Mouse (Mus musculus) gastrocnemius, postnatal 10 days (tissue): ENCODE measurements at regions not wholly inside any gene's neighbourhood (a gene's known extent, or its start where the extent isn't known, plus 50 kb on each side); places are given as distances from the start of the nearest gene placed in this dataset.
A peak's percentile ranks its signal among the peaks of the same experiment; 100 is the strongest.

Experiments used
- DNase-seq: peaks from one replicate; pipeline ENCODE4 v3.0.0; 2021; ENCODE audit warnings: mixed read lengths

GRCm38 (mm10) chr1:92731353-92732282, 83.0 kb upstream of the Otos start:
- DNase-seq = no peak

GRCm38 (mm10) chr1:92730576-92730975, 81.9 kb upstream of the Otos start:
- DNase-seq = no peak

DNA sequence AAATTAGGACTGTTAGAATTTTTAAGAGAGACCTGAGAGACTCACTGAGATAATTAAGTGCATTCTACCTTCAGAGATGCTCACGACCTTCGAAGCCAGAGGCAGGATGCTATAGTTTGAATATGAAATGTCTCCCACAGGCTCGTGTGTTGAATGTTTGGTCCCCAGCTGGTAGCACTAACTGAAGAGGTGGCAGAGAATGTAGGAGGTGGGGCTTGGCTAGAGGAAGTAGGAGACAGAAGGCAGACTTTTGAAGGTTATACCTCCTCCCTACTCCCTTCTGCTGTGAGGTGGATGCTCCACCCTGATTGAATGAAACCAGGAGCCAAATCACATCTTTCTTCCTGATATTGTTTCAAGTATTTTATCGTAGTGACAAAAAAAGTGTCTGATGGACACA, 79.3 kb upstream of the Otos start:
- no peak for DNase-seq

DNA sequence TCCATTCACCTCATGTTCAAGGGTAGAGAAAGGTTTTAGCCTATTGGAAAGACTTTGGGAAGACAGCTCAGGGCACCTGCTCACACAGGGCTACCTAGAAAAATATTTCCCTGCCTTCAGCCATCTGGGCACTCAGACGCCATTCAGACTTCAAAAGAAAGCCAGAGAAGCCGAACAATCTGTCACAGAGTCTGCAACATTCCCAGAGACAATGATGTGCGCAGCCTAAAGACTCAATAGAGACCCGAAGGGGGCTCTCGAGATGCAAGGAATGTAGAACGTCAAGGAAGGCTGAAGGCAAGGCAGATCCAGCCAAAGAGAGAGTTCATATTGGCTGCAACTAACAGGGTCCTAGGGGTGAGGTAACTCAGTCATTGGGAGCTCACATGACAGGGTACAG, 78.7 kb upstream of the Otos start:
- DNase-seq = no peak

GRCm38 (mm10) chr1:92726341-92726740, 77.7 kb upstream of the Otos start:
- DNase-seq = no peak

- no peak for DNase-seq
Observed at GRCm38 (mm10) chr1:92724135-92724534, 75.5 kb upstream of the Otos start.

DNA sequence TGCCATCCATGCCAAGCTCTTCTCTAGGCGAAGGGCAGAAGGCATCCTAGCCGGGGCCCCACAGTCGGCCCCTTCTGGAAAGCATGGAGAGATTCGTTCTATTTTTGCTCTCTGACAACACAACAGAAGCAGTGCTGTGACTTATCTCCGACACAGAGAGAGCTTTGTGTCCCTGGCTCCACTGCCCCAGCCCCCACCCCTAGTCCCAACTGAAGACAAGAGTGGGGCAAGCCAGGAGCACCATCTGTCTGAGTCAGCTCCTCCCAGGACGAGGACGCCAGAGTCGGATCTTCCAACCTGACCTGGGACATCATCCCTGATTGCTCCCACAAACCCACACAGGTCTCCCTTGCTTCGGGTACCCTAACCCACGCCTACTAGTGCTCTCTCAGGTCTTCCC, 71.9 kb upstream of the Otos start:
- no peak for DNase-seq

GRCm38 (mm10) chr1:92719864-92720263, 71.2 kb upstream of the Otos start:
- no peak for DNase-seq

DNA sequence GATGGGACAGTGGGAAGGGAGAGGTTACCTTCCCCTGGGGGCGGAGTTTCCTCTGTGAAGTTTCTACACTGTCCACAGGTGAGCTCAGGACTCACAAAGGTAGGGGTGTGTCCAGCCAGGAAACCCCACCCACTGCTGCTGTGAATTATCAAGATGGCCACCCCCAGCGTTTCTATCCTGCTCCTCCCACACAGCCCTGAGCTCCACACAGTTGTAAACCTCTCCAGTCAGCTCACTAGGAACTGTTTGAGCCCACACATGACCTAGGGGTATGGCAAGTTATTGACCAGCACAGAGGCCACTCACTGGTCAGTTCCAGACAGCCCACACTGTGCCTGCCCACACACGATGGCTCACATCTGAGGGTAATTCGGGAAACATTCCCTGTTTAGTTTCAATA, 69.5 kb upstream of the Otos start:
- no peak for DNase-seq

GRCm38 (mm10) chr1:92714725-92715324, 66.2 kb upstream of the Otos start:
- no peak for DNase-seq

DNA sequence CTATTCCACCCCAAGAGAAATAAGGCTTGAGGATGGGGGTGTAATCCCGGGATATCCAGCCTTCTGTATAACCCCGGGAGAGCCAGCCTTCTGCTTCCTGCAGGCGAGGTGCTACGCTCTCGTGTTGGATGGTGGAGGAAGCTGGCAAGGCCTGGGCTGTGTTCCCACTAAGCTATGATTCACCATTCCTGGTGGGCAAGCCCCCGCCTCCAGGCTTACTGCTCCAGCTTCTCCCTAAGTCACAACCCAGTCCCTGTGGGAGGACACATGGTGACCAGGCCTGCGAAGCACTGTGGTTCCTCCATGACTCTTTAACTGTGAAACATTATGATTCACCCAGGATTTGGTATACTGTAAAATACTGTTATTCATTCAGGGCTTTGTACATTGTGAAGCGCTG, 63.7 kb upstream of the Otos start:
- no peak for DNase-seq

DNA sequence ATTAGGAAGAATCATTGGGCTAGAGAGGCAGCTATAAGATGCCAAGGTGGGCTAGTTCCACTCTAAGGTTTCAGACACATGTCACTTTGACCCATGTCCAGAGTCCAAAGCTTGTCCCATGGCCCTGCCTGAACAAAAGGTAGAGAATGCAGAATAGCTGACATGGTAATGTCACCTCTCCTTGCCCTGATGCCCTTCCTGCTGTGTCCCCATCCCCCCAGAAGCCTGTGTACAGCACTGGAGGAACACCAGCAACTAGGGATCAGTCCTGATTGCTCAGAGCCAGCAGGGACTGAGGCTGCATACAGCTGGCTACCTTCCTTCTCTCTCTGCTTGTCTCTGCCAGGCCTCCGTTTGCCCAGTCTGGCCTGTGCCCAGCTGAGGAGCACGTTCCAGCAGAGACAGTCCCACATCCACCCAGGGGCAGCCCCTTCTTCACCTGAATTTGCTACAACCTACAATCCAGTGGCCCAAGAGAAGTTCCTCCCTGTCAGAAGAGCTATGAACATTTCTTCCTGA, 61.7 kb upstream of the Otos start:
- peak; percentile 38 for DNase-seq

- no peak for DNase-seq
Observed at GRCm38 (mm10) chr1:92709190-92709850, 60.7 kb upstream of the Otos start.

GRCm38 (mm10) chr1:92707917-92708897, 59.6 kb upstream of the Otos start:
- DNase-seq = no peak

DNA sequence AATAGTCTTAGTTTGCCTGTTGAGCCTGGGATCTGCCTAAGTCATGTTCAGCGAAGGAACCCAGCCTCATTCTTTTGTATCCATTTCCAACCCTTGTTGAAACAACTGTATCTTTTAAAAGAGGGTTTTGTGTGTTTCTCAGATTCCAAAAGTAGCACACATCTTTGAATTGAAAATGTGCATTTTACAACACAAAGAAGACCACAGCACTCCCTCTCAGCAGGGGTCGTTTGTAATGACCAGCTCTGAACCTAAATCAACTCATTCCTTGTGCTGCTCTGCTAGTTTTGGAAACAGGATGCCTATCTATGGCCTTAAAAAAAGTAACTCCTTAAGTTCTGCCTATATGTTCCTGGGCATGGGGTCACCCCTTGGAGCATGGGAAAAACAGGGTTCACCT, 58.8 kb upstream of the Otos start:
- no peak for DNase-seq

- peak; percentile 67 for DNase-seq
Observed at GRCm38 (mm10) chr1:92703903-92704302, 55.3 kb upstream of the Otos start.

GRCm38 (mm10) chr1:92703270-92703669, 54.6 kb upstream of the Otos start:
- DNase-seq = no peak

DNA sequence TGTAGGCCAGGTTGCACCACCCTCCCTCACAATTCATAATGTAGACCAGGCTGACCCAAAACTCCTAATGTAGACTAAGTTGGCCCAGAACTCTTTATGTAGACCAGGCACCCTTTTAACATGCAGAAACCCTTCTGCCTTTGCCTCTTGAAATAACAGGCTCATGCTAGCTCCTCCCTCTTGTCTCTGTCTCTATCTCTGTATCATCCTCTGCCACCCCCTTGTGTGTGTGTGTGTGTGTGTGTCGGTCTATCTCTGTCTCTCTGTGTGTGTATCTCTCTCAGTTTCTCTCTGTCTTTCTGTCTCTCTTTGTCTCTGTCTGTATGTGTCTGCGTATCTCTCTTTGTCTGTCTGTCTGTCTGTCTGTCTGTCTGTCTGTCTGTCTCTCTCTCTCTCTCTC, 51.5 kb upstream of the Otos start:
- DNase-seq = no peak

- DNase-seq = no peak
Observed at GRCm38 (mm10) chr1:92699697-92700096, 51.1 kb upstream of the Otos start.

DNA sequence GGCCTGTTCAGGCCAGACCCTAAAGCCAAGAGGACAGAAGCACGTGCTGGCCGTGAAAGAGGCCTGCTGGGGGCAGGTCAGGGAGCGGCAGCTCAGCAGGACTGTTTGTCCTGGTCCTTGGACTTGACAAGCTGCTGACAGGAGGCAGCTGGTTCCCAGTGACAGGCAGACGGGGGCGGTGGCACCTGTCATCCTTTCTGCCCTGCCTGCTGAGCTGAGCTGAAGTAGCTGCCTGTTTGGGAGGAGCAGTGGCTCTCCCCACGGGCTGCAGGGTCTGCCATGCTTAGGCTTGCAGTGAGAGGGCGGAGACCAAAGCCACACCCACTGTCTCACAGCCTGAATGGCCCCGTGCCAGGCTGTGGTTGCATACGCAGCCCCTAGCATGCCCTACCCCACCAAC, 50.4 kb upstream of the Otos start:
- peak; percentile 52 for DNase-seq

- no peak for DNase-seq
Observed at GRCm38 (mm10) chr1:92698541-92698940, 49.9 kb upstream of the Otos start.
